Mouse (Mus musculus) spleen, postnatal 4 days (tissue): Measurements from ENCODE around the gene Sept12.

Source experiments
- DNase-seq, 2 experiments: peaks; one replicate each; pipeline ENCODE4 v3.0.0; 2022; ENCODE audit warnings: low spot score in 2 of 2

Sept12 gene

GRCm38 (mm10) chr16:4974521-4974920 lies 23.1 kb downstream of the Sept12 start:
- no peak for DNase-seq

GRCm38 (mm10) chr16:4971626-4972025 lies 26.0 kb downstream of the Sept12 start:
- no peak for DNase-seq

GRCm38 (mm10) chr16:4969055-4969843 lies 28.4 kb downstream of the Sept12 start:
- peak in 1 of 2 experiments; percentile 29 for DNase-seq

- no peak for DNase-seq
Measured at GRCm38 (mm10) chr16:4968426-4968825, 29.2 kb downstream of the Sept12 start.

GRCm38 (mm10) chr16:4965392-4966129 lies 32.1 kb downstream of the Sept12 start:
- no peak for DNase-seq

- DNase-seq, result no peak
Measured at GRCm38 (mm10) chr16:4964731-4965391, 32.8 kb downstream of the Sept12 start.

GRCm38 (mm10) chr16:4963797-4964709 lies 33.6 kb downstream of the Sept12 start, which contains the start of gene Anks3:
Gene Anks3 (minus strand): TSS chr16:4964205.
- peak; percentile 92 to 95 for DNase-seq

- no peak for DNase-seq
Measured at GRCm38 (mm10) chr16:4963346-4963745, 34.3 kb downstream of the Sept12 start.

- no peak for DNase-seq
Measured at GRCm38 (mm10) chr16:4960260-4960659, 37.4 kb downstream of the Sept12 start.

GRCm38 (mm10) chr16:4957446-4957845 lies 40.2 kb downstream of the Sept12 start:
- DNase-seq, result no peak

GRCm38 (mm10) chr16:4956609-4957008 lies 41.0 kb downstream of the Sept12 start:
- DNase-seq, result no peak

GRCm38 (mm10) chr16:4947378-4947777 lies 50.3 kb downstream of the Sept12 start:
- DNase-seq, result no peak

GRCm38 (mm10) chr16:4946155-4946554 lies 51.5 kb downstream of the Sept12 start:
- no peak for DNase-seq

GRCm38 (mm10) chr16:4945415-4945814 lies 52.2 kb downstream of the Sept12 start:
- DNase-seq, result no peak

GRCm38 (mm10) chr16:4943431-4943830 lies 54.2 kb downstream of the Sept12 start:
- no peak for DNase-seq

- DNase-seq, result no peak
Measured at GRCm38 (mm10) chr16:4942868-4943267, 54.8 kb downstream of the Sept12 start.

- no peak for DNase-seq
Measured at GRCm38 (mm10) chr16:4941016-4941415, 56.6 kb downstream of the Sept12 start.

GRCm38 (mm10) chr16:4940311-4940850 lies 57.3 kb downstream of the Sept12 start:
- no peak for DNase-seq

GRCm38 (mm10) chr16:4939412-4939811 lies 58.2 kb downstream of the Sept12 start:
- peak in 1 of 2 experiments; percentile 24 for DNase-seq

- DNase-seq, result peak; percentile 93 to 96
Measured at GRCm38 (mm10) chr16:4938989-4939388, 58.7 kb downstream of the Sept12 start.

GRCm38 (mm10) chr16:4938461-4938860 lies 59.2 kb downstream of the Sept12 start, which contains the start of gene Nudt16l1:
Gene Nudt16l1 (plus strand): TSS chr16:4938761.
- no peak for DNase-seq
